Mouse (Mus musculus): Measurements from ENCODE around the gene Iffo1. TPM values are rescaled to one million over a fixed set of nuclear protein-coding genes. Genes with fewer than 3 reads are reported as not detected.

The Iffo1 gene
- polyA plus RNA-seq, 1 experiment from 2014 or later = 11.9 TPM

Small RNAs within 50 kb of the gene (microRNA-seq; reads per million reads assigned to microRNA genes)
- gene Mir3098 (2.7 reads per million, percentile 1 among the genes with 10 or more reads in this experiment), gene Mir7045 (not detected)

Other genes starting within 250 kb of the Iffo1 start
- gene Lag3, start 233.5 kb upstream of the Iffo1 start, polyA plus RNA-seq (2015; fragmentation: Nextera tagmentation; extraction: Ambion mirVana) = 1.3 and 1.9 TPM in 2 replicates
- 588 and 626 TPM in 2 replicates for gene Ptms, start 225.1 kb upstream of the Iffo1 start, polyA plus RNA-seq (2015; fragmentation: Nextera tagmentation; extraction: Ambion mirVana)
- 398 and 409 TPM in 2 replicates for gene Mlf2, start 213.9 kb upstream of the Iffo1 start, polyA plus RNA-seq (2015; fragmentation: Nextera tagmentation; extraction: Ambion mirVana)
- gene Cops7a, start 179.7 kb upstream of the Iffo1 start, polyA plus RNA-seq (2015; fragmentation: Nextera tagmentation; extraction: Ambion mirVana) = 89.0 and 99.3 TPM in 2 replicates
- gene Pianp, start 148.5 kb upstream of the Iffo1 start, polyA plus RNA-seq (2015; fragmentation: Nextera tagmentation; extraction: Ambion mirVana) = 13.0 and 16.1 TPM in 2 replicates
- 18.1 and 19.9 TPM in 2 replicates for gene Zfp384, start 136.1 kb upstream of the Iffo1 start, polyA plus RNA-seq (2015; fragmentation: Nextera tagmentation; extraction: Ambion mirVana)
- gene Ing4, start 105.5 kb upstream of the Iffo1 start, polyA plus RNA-seq (2015; fragmentation: Nextera tagmentation; extraction: Ambion mirVana) = 190 and 200 TPM in 2 replicates
- gene Acrbp, start 95.6 kb upstream of the Iffo1 start, polyA plus RNA-seq (2015; fragmentation: Nextera tagmentation; extraction: Ambion mirVana) = 19.1 and 20.9 TPM in 2 replicates
- 0.38 and 0.44 TPM in 2 replicates for gene Lpar5, start 77.3 kb upstream of the Iffo1 start, polyA plus RNA-seq (2015; fragmentation: Nextera tagmentation; extraction: Ambion mirVana)
- 114 and 119 TPM in 2 replicates for gene Chd4, start 49.3 kb upstream of the Iffo1 start, polyA plus RNA-seq (2015; fragmentation: Nextera tagmentation; extraction: Ambion mirVana)
- gene Nop2, start 13.3 kb upstream of the Iffo1 start, polyA plus RNA-seq (2015; fragmentation: Nextera tagmentation; extraction: Ambion mirVana) = 49.1 and 58.3 TPM in 2 replicates
- 1,974 and 2,008 TPM in 2 replicates for gene Gapdh, start 21.2 kb downstream of the Iffo1 start, polyA plus RNA-seq (2015; fragmentation: Nextera tagmentation; extraction: Ambion mirVana)
- gene Ncapd2, start 46.5 kb downstream of the Iffo1 start, polyA plus RNA-seq (2015; fragmentation: Nextera tagmentation; extraction: Ambion mirVana) = 146 and 153 TPM in 2 replicates
- gene Mrpl51, start 46.6 kb downstream of the Iffo1 start, polyA plus RNA-seq (2015; fragmentation: Nextera tagmentation; extraction: Ambion mirVana) = 193 and 202 TPM in 2 replicates
- 5.4 and 6.3 TPM in 2 replicates for gene Vamp1, start 70.3 kb downstream of the Iffo1 start, polyA plus RNA-seq (2015; fragmentation: Nextera tagmentation; extraction: Ambion mirVana)
- 2.2 and 3.1 TPM in 2 replicates for gene Tapbpl, start 86.6 kb downstream of the Iffo1 start, polyA plus RNA-seq (2015; fragmentation: Nextera tagmentation; extraction: Ambion mirVana)
- gene Cd27, start 91.8 kb downstream of the Iffo1 start, polyA plus RNA-seq (2015; fragmentation: Nextera tagmentation; extraction: Ambion mirVana) = 1.5 and 2.0 TPM in 2 replicates
- gene Tuba3a, start 140.8 kb downstream of the Iffo1 start, polyA plus RNA-seq (2015; fragmentation: Nextera tagmentation; extraction: Ambion mirVana) = not detected in 2 replicates
- gene Ltbr, start 168.6 kb downstream of the Iffo1 start, polyA plus RNA-seq (2015; fragmentation: Nextera tagmentation; extraction: Ambion mirVana) = 10.2 and 12.3 TPM in 2 replicates
- gene Scnn1a, start 175.4 kb downstream of the Iffo1 start, polyA plus RNA-seq (2015; fragmentation: Nextera tagmentation; extraction: Ambion mirVana) = 0.13 and 0.26 TPM in 2 replicates
- gene Tnfrsf1a, start 204.1 kb downstream of the Iffo1 start, polyA plus RNA-seq (2015; fragmentation: Nextera tagmentation; extraction: Ambion mirVana) = 12.8 and 13.8 TPM in 2 replicates
- 0.08 and 0.09 TPM in 2 replicates for gene Plekhg6, start 235.6 kb downstream of the Iffo1 start, polyA plus RNA-seq (2015; fragmentation: Nextera tagmentation; extraction: Ambion mirVana)

Measured in forebrain, embryonic 13.5 days (tissue).